Mouse (Mus musculus): ENCODE measurements at regions not wholly inside any gene's neighbourhood (a gene's known extent, or its start where the extent isn't known, plus 50 kb on each side); places are given as distances from the start of the nearest gene placed in this dataset.

DNA sequence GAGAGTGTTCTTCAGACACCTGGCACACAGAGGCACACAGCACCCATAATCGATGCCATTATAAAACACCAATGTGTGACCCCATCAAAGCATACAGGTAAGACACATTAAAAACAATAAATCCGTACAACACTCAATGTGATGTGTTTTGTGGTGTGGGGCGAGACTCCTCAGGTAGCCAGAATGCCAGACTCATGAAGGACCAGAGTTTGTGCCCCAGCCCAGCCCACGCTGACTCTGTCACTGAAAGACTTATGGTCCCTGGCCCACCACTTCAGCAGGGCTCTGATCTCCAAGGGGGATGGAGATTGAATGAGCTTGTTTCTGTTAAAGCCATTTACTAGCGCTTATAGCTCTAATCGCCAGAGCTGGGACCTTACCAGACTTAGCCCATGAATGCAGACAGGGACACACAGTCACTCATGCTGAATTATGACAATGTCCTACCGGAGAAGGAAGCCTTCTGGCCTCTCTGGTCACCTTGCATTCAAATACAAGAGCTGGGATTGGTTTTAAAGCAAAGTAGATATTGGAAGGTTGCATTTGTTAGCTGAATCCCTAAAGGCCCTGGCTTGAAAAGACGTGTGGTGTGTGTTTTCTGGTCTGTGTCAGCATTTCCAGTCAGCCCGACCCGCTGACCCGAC is 112.1 kb upstream of the Cpm start:
- Histone ChIP-seq H3K27ac (no peak overlapping the region), H3K4me2 (no peak overlapping the region), H3K4me3 (replicated peaks) (no peak overlapping the region), H3K36me3 (no peaks in the 10 kb centered on the region), H3K27me3 (replicated peaks) (no peaks in the 10 kb centered on the region), H3K4me1 (no peaks in the 10 kb centered on the region), H3K9me3 (no peaks in the 10 kb centered on the region), H3K9ac (no peak overlapping the region)
- ATAC-seq (ENCODE audit: insufficient read depth, low FRiP score, low read depth) = no peak
- 46% methylated on average over 11 of the region's 11 CpGs for WGBS

DNA sequence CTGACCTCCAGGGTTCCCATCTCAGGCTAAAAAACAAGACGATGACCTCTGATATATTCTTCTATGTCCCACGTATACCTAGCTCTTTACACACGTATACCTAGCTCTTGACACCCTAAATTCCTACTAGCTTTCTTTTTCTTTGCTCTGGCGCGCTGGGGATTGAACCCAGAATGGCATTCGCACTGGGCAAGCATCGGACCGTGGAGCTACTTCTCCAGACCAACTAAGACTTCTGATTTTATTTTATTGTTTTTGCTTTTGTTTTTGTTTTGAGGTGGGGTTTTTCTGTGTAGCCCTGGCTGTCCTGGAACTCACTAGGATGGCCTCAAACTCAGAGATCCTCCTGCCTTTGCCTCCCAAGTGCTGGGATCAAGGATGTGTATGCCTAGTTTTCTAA is 112.8 kb upstream of the Cpm start:
- ATAC-seq (ENCODE audit: insufficient read depth, low FRiP score, low read depth) = no peak
- WGBS = 85% methylated on average over 8 of the region's 8 CpGs
- Histone ChIP-seq H3K9me3 (no peaks in the 10 kb centered on the region), H3K4me1 (no peaks in the 10 kb centered on the region), H3K36me3 (no peaks in the 10 kb centered on the region), H3K27me3 (replicated peaks) (no peaks in the 10 kb centered on the region), H3K4me3 (replicated peaks) (no peak overlapping the region), H3K9ac (no peak overlapping the region), H3K4me2 (no peak overlapping the region), H3K27ac (no peak overlapping the region)

DNA sequence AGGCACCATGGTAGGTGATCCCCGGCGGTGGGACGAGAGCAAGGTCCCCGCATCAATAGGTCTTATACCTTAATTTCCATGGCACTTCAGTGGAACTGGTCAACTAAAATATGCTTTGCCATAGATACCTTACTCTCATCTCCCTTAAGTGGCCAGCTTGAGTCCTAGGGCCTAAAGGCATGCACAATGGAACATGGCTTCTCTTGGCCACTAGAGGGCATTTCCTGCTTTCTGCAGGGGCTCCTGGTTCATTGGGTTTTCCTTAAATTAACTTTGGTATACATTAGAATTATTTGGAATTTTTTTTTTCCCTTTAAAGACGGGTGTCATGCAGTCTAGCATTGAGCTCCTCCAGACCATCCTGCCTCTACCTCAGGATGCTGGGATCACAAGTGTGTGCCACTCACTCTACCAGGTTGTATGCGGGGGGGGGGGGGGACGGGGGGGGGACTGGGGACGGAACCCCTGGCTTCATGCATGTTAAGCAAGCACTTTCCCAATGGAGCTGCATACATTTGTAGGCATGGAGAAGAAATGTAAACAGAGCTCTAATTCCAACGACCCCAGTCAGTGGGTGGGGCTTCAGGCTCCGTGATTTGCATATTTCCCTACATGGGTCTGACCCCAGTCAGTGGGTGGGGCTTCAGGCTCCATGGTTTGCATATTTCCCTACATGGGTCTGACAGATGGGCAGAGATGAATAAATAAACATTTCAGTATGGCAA is 113.4 kb upstream of the Cpm start:
- Histone ChIP-seq H3K4me3 (replicated peaks) (no peak overlapping the region), H3K4me2 (no peak overlapping the region), H3K4me1 (no peaks in the 10 kb centered on the region), H3K9ac (no peak overlapping the region), H3K27me3 (replicated peaks) (no peaks in the 10 kb centered on the region), H3K27ac (no peak overlapping the region), H3K36me3 (no peaks in the 10 kb centered on the region), H3K9me3 (no peaks in the 10 kb centered on the region)
- ATAC-seq (ENCODE audit: insufficient read depth, low FRiP score, low read depth) = no peak
- 58% methylated on average over 9 of the region's 10 CpGs for WGBS

DNA sequence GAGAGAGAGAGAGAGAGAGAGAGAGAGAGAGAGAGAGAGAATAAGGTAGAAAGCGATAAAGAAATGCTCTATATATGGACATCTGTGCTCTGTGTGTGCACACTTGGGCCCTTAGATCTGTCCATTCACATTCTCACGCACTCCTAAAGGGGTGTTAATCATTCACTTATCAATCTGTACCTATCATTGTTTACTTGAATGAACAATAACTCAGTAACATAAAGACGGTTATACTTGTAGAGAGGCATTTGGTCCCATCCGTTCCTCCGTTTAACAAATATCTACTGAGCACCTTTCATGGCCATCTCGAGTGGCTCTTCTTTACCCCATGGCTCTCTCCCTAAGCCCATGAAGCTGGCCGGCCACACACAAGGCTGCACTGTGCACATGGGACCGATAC is 114.3 kb upstream of the Cpm start:
- Histone ChIP-seq H3K4me2 (no peak overlapping the region), H3K9me3 (no peaks in the 10 kb centered on the region), H3K27me3 (replicated peaks) (no peaks in the 10 kb centered on the region), H3K9ac (no peak overlapping the region), H3K4me3 (replicated peaks) (no peak overlapping the region), H3K27ac (no peak overlapping the region), H3K4me1 (no peaks in the 10 kb centered on the region), H3K36me3 (no peaks in the 10 kb centered on the region)
- no peak for ATAC-seq (ENCODE audit: insufficient read depth, low FRiP score, low read depth)
- 86% methylated on average over 8 of the region's 8 CpGs for WGBS

DNA sequence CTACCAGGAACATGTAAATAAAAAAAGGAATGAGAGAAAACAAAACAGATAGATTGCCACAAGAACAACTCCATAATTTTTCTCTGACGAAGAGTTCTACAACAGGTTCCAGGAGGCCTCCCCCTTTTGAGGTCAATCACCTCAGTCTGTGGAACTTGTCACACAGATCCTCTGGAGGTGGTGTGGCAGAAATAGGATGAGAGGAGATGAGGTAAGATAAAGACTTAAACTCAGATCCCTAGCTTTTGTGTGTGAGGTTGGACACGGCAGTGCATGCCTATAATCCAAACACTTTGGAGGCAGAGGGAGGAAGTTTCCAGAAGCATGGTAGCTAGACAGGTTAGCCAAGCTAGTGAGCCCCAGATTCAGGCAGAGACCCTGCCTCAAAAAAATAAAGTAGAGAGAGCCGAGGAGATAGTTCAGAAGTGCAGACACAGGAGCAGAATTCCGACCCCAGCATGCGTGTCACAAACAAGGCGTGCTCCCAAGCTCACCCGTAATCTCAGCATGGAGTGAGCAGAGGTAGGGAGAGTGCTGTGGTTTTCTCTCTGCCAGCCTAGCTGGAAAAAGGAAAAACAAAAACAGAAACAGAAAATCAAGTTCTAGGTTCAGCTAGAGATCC is 115.3 kb upstream of the Cpm start:
- Histone ChIP-seq H3K4me1 (no peaks in the 10 kb centered on the region), H3K9me3 (no peaks in the 10 kb centered on the region), H3K4me3 (replicated peaks) (no peak overlapping the region), H3K4me2 (no peak overlapping the region), H3K36me3 (no peaks in the 10 kb centered on the region), H3K27me3 (replicated peaks) (no peaks in the 10 kb centered on the region), H3K27ac (no peak overlapping the region), H3K9ac (no peak overlapping the region)
- ATAC-seq (ENCODE audit: insufficient read depth, low FRiP score, low read depth) = no peak
- WGBS = 91% methylated on average over 7 of the region's 7 CpGs

DNA sequence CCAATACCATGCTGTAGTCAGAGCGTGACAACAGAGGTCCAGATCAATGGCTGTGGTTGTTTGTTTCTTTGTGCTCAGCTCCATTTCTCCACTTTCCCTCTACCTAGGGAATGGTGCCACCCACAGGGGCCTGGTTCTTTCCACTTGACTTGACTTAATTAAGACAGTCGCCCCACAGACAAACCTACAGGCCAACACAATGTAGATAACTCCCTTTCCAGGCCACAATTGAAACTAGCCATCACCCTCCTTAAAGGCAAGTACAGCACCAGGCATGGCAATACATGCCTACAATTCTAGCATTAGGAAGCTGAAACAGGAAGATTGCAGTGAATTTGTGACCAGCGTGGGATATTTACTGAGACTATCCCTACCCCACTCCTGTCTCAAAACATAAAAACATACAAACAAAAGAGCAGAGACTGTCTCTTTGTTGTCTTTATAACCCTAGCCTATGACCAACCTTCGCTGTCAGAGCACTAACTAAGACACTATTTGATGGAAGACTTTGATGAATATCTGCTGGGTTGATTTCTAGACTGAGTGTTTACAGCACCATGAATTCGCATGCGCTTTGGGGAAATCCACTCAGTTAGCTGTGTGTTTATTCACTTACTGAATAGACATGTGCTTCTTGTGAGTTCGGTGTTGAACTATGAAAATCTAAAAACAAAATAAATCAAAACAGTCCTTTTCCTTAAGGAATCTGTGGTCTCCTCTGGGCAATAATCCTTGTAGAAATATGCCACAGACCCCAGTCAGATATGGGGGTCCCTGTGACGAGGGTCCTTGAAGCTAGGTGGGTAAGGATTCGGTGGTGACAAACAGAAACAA is 116.7 kb upstream of the Cpm start:
- no peaks in the 10 kb centered on the region for H3K27me3 ChIP-seq (replicated peaks)
- no peaks in the 10 kb centered on the region for H3K9me3 ChIP-seq
- no peaks in the 10 kb centered on the region for H3K4me1 ChIP-seq
- no peak overlapping the region for H3K4me3 ChIP-seq (replicated peaks)
- H3K9ac ChIP-seq = no peak overlapping the region
- no peak overlapping the region for H3K27ac ChIP-seq
- no peak overlapping the region for H3K4me2 ChIP-seq
- H3K36me3 ChIP-seq = no peaks in the 10 kb centered on the region
- no peak for ATAC-seq (ENCODE audit: insufficient read depth, low FRiP score, low read depth)
- WGBS = 84% methylated on average over 9 of the region's 9 CpGs

DNA sequence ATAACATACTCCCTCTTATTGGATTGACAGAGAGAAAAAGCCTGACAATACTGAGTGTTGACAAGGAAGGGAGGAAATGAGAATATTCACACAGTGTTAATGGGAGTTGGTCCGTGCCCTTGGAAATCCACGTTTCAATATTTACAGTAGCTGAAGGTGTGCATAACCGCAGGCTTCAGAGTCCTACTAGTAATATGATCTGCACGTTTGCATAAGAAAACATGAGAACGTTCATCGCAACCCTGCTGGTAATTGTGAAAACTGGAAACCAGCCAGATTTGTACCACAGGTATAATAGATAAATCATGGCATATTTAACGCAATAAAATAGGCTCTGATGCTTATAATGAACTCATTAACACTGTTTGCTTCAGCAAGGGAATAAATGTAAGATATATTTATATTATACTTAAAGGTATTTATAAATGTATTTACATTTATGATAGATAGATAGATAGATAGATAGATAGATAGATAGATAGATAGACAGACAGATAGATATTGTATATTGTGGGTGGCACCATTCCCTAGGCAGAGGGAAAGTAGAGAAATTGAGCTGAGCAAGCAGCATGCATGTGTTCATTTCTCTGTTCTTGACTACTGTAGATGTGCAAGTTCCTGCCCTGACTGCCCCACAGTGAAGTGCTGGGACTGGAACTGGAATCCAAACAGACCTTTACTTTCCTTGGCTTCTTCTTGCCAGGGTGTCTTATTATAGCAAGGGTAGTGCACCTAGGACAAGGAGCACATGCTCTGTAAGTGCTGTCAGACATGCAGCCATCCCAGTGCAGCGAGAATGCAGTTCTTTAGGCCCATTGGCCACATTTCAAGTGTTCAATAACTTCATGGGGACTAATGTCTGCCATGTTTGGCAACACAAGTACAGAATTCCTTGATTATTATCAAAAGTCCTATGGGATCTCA is 117.6 kb upstream of the Cpm start:
- Histone ChIP-seq H3K27ac (no peak overlapping the region), H3K4me1 (no peaks in the 10 kb centered on the region), H3K27me3 (replicated peaks) (no peaks in the 10 kb centered on the region), H3K36me3 (no peaks in the 10 kb centered on the region), H3K4me3 (replicated peaks) (no peak overlapping the region), H3K9me3 (no peaks in the 10 kb centered on the region), H3K4me2 (no peak overlapping the region), H3K9ac (no peak overlapping the region)
- WGBS = 58% methylated on average over 8 of the region's 8 CpGs
- peak; percentile 82 for ATAC-seq (ENCODE audit: insufficient read depth, low FRiP score, low read depth)

DNA sequence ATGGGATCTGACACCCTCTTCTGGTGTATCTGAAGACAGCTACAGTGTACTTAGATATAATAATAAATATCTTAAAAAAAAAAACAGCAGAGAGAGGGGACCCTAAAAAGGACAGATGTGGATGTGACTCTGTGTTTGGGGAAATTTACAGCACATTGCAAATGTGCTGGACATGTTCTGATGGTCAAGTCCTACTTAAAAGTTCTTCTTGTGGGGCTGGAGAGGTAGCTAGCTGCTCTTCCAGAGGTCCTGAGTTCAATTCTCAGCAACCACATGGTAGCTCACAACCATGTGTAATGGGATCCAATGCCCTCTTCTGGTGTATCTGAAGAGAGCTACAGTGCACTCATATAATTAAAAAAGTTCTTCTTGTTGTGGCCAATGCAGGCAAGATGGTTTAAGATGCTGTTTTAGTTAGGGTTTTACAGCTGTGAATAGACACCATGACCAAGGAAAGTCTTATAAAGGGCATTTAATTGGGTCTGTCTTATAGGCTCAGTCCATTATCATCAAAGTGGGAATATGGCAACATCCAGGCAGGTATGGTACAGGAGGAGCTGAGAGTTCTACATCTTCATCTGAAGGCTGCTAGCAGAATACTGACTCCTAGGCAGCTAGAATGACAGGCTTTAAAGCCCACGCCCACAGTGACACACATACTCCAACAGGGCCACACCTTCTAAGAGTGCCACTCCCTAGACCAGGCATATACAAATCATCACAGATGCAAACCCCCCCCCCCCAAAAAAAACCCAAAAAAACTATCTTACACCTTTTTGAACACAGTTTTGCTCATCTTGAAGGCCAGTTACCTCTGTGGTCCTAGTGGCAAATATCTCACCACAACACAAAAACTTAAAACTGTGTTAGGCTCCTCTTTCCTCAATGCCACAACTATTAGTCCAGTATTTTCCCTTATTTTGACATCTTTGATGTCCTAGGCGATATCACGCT is 118.5 kb upstream of the Cpm start:
- Histone ChIP-seq H3K9ac (no peak overlapping the region), H3K4me3 (replicated peaks) (no peak overlapping the region), H3K27me3 (replicated peaks) (no peaks in the 10 kb centered on the region), H3K36me3 (no peaks in the 10 kb centered on the region), H3K27ac (no peak overlapping the region), H3K4me2 (no peak overlapping the region), H3K9me3 (no peaks in the 10 kb centered on the region), H3K4me1 (no peaks in the 10 kb centered on the region)
- ATAC-seq (ENCODE audit: insufficient read depth, low FRiP score, low read depth) = no peak
- WGBS = 85% methylated on average over 3 of the region's 3 CpGs

DNA sequence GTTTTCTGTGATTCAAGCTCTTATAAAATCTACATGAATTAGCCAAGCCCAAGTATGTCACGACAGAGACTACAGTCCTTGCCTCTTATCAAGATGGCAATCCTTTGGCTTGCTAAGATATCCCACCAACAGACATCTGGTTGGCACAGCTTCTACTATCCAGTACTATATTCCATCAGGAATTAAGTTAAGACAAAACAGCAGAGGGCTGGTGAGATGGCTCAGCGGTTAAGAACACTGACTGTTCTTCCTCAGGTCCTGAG is 119.1 kb upstream of the Cpm start:
- no peak overlapping the region for H3K9ac ChIP-seq
- no peaks in the 10 kb centered on the region for H3K36me3 ChIP-seq
- 87% methylated on average over 2 of the region's 2 CpGs for WGBS
- no peak overlapping the region for H3K27ac ChIP-seq
- H3K4me2 ChIP-seq = no peak overlapping the region
- H3K4me1 ChIP-seq = no peaks in the 10 kb centered on the region
- no peak for ATAC-seq (ENCODE audit: insufficient read depth, low FRiP score, low read depth)
- no peaks in the 10 kb centered on the region for H3K27me3 ChIP-seq (replicated peaks)
- no peaks in the 10 kb centered on the region for H3K9me3 ChIP-seq
- H3K4me3 ChIP-seq (replicated peaks) = no peak overlapping the region

DNA sequence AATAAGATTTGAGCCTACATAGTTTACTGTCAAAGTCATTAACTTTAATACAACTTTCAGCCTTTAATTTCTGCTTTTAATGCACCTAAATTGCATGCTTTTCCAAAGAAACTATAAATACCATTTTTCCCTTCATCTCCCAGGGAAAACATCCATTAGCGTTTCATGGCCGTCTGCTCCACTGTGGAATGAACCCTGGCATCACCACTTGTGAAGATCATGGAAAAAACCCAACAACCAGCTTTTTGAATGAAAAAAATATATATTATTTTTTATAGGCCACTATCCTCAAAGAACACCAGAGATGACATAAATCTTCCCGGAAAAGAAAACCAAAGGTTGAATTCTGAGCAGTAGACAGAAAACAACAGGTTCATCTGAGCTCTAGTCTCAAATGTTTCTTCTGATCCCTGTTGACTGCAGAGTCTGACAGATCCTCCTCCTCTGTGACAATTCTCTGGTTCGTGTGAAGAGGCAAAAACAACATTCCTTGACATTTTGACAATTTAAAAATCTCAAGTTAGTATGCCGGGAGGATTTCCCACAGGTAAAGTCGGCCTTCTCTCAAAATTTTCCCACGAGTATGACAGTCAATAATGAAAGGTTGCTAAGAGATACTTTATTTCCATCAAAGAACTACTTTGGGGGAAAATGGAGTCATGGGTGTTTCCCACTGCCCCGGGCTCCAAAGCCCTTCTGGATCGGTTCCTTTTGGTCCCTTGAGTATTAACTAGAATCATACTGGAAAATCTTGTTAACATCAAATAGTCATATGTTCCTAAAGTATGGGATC is 119.7 kb upstream of the Cpm start:
- Histone ChIP-seq H3K4me3 (replicated peaks) (no peak overlapping the region), H3K36me3 (no peaks in the 10 kb centered on the region), H3K4me2 (no peak overlapping the region), H3K9me3 (no peaks in the 10 kb centered on the region), H3K27me3 (replicated peaks) (no peaks in the 10 kb centered on the region), H3K4me1 (no peaks in the 10 kb centered on the region), H3K27ac (no peak overlapping the region), H3K9ac (no peak overlapping the region)
- 84% methylated on average over 9 of the region's 9 CpGs for WGBS
- no peak for ATAC-seq (ENCODE audit: insufficient read depth, low FRiP score, low read depth)
